Mouse (Mus musculus) intestine, embryonic 16.5 days (tissue): ENCODE results near the gene Prpf3. TPM values are rescaled to one million over a fixed set of nuclear protein-coding genes. Genes with fewer than 3 reads are reported as not detected.
"Not testable (repeated sequence)": the region's sequence is repeated elsewhere in the genome, so short reads cannot be mapped to it uniquely, and the experiment has no call there.

Experiments
- ATAC-seq: fragments of 200-750 bp; cut with Nextera tagmentation; 2 replicates; pipeline ENCODE4 v1.8.0; 2017; ENCODE audit warnings: moderate TSS enrichment, moderate library complexity
- H3K27ac ChIP-seq: fragments of 300-500 bp; sonication (generic); 2 replicates; pipeline ENCODE4 v1.5.1; 2014; ENCODE audit warnings: mild to moderate bottlenecking, low read length
- H3K27me3 ChIP-seq: fragments of 300-500 bp; sonication (generic); replicated peaks from 2 replicates; pipeline ENCODE4 v1.6.1; 2014; ENCODE audit warnings: low read length, control low read depth, mixed read lengths; ENCODE audit not compliant: control insufficient read depth, insufficient read depth
- H3K36me3 ChIP-seq: fragments of 300-500 bp; sonication (generic); 2 replicates; pipeline ENCODE4 v1.6.1; 2014; ENCODE audit warnings: low read length, control low read depth; ENCODE audit not compliant: control insufficient read depth, insufficient read depth
- H3K4me1 ChIP-seq: fragments of 300-500 bp; sonication (generic); 2 replicates; pipeline ENCODE4 v1.6.1; 2014; ENCODE audit warnings: low read length, control low read depth, mixed read lengths; ENCODE audit not compliant: control insufficient read depth, insufficient read depth
- H3K4me2 ChIP-seq: fragments of 300-500 bp; sonication (generic); 2 replicates; pipeline ENCODE4 v1.6.1; 2014; ENCODE audit warnings: low read depth, low read length, control low read depth
- H3K4me3 ChIP-seq: fragments of 300-500 bp; sonication (generic); 2 replicates; pipeline ENCODE4 v1.5.1; 2014; ENCODE audit warnings: mild to moderate bottlenecking, low read length
- H3K9ac ChIP-seq: fragments of 300-500 bp; sonication (generic); 2 replicates; pipeline ENCODE4 v1.6.1; 2014; ENCODE audit warnings: low read depth, low read length
- H3K9me3 ChIP-seq: fragments of 300-500 bp; sonication (generic); 2 replicates; pipeline ENCODE4 v1.6.1; 2016; ENCODE audit warnings: low read length, control low read depth; ENCODE audit not compliant: control insufficient read depth
- WGBS: fragments of 180-500 bp; shearing (Covaris S2); extraction: QIAGEN DNeasy Blood & Tissue Kit; methylation state at CpG from one replicate; pipeline ENCODE4 v1.1.7; 2014; 5-methylcytosine and 5-hydroxymethylcytosine counted together
- polyA plus RNA-seq: library from polyadenylated mRNA; unstranded; fragments of >200 nt; fragmentation: Nextera tagmentation; extraction: Ambion mirVana; gene quantifications from 2 replicates; pipeline ENCODE4 v1.2.1, GENCODE M21; 2015

The Prpf3 gene
- polyA plus RNA-seq, 1 experiment from 2014 or later, result 42.0 TPM

GRCm38 (mm10) chr3:95816681-95817080, 39.0 kb downstream of the Prpf3 start:
- no peaks in the 10 kb centered on the region for H3K27me3 ChIP-seq
- ATAC-seq, result no peak
- no peaks in the 10 kb centered on the region for H3K36me3 ChIP-seq
- WGBS, result 85% methylated on average over 3 of the region's 3 CpGs
- H3K4me3 ChIP-seq, result no peak overlapping the region
- H3K27ac ChIP-seq, result no peak overlapping the region
- H3K4me1 ChIP-seq, result peaks cover 6% of the 10 kb centered on the region
- H3K9me3 ChIP-seq, result no peaks in the 10 kb centered on the region
- no peak overlapping the region for H3K9ac ChIP-seq
- H3K4me2 ChIP-seq, result 0 out of 2 replicates have a peak overlapping the region, but pooled peaks have one; percentile 5

- H3K27ac ChIP-seq, result no peak overlapping the region
- no peaks in the 10 kb centered on the region for H3K27me3 ChIP-seq
- no peak overlapping the region for H3K4me3 ChIP-seq
- no peak overlapping the region for H3K9ac ChIP-seq
- H3K4me1 ChIP-seq, result no peaks in the 10 kb centered on the region
- 54% methylated on average over 2 of the region's 2 CpGs for WGBS
- no peak for ATAC-seq
- peaks cover 10% of the 10 kb centered on the region for H3K36me3 ChIP-seq
- no peaks in the 10 kb centered on the region for H3K9me3 ChIP-seq
- H3K4me2 ChIP-seq, result no peak overlapping the region
These were observed 47.3 kb downstream of the Prpf3 start for GRCm38 (mm10) chr3:95808384-95808783.

GRCm38 (mm10) chr3:95807630-95808029, 48.1 kb downstream of the Prpf3 start:
- not testable (repeated sequence) for H3K4me2 ChIP-seq, H3K4me3 ChIP-seq, H3K4me1 ChIP-seq, H3K27me3 ChIP-seq, H3K9ac ChIP-seq, H3K36me3 ChIP-seq, ATAC-seq, H3K9me3 ChIP-seq, H3K27ac ChIP-seq
- 98% methylated on average over 3 of the region's 6 CpGs for WGBS

GRCm38 (mm10) chr3:95806677-95807076, 49.0 kb downstream of the Prpf3 start:
- H3K4me3 ChIP-seq, result no peak overlapping the region
- no peaks in the 10 kb centered on the region for H3K4me1 ChIP-seq
- peaks cover 10% of the 10 kb centered on the region for H3K36me3 ChIP-seq
- no peak for ATAC-seq
- H3K27me3 ChIP-seq, result no peaks in the 10 kb centered on the region
- no peak overlapping the region for H3K9ac ChIP-seq
- no peaks in the 10 kb centered on the region for H3K9me3 ChIP-seq
- 55% methylated on average over 1 of the region's 1 CpGs for WGBS
- H3K27ac ChIP-seq, result no peak overlapping the region
- no peak overlapping the region for H3K4me2 ChIP-seq

DNA sequence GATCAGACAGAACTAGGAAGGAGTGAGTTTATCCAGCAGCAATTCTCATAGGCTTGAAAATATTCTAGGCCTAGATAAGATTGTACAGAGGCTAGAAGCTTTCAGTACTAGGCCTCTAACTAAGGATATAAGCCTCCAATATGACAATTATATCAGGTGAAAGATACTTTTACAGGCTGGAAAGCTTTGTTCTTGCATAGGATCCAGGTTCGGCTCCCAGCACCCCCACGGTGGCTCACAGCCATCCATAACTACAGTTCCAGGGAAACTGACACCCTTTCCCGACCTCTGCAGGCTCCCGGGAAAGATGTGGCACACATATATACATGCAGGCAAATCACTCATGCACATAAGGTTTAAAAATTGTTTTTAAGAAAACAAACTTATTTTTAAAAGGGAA, 51.8 kb downstream of the Prpf3 start:
- 94% methylated on average over 4 of the region's 4 CpGs for WGBS

GRCm38 (mm10) chr3:95798756-95799155, 56.9 kb downstream of the Prpf3 start:
- Histone ChIP-seq H3K4me2 (no peak overlapping the region), H3K9ac (no peak overlapping the region), H3K27me3 (no peaks in the 10 kb centered on the region), H3K27ac (no peak overlapping the region), H3K4me1 (no peaks in the 10 kb centered on the region; the same call in 1 of the 2 replicates), H3K4me3 (no peak overlapping the region), H3K36me3 (no peaks in the 10 kb centered on the region), H3K9me3 (no peaks in the 10 kb centered on the region)
- ATAC-seq, result no peak
- WGBS, result 85% methylated on average over 4 of the region's 4 CpGs

More for the DNA sequence above, 51.8 kb downstream of the Prpf3 start:
- Histone ChIP-seq H3K9ac (no peak overlapping the region), H3K9me3 (no peaks in the 10 kb centered on the region), H3K4me2 (no peak overlapping the region), H3K27ac (no peak overlapping the region), H3K36me3 (peaks cover 10% of the 10 kb centered on the region), H3K4me1 (no peaks in the 10 kb centered on the region), H3K4me3 (no peak overlapping the region), H3K27me3 (no peaks in the 10 kb centered on the region)
- ATAC-seq, result no peak

- H3K9me3 ChIP-seq, result no peaks in the 10 kb centered on the region
- no peak overlapping the region for H3K4me2 ChIP-seq
- WGBS, result 93% methylated on average over 1 of the region's 1 CpGs
- no peak overlapping the region for H3K4me3 ChIP-seq
- no peaks in the 10 kb centered on the region for H3K36me3 ChIP-seq
- ATAC-seq, result no peak
- no peak overlapping the region for H3K9ac ChIP-seq
- no peak overlapping the region for H3K27ac ChIP-seq
- H3K27me3 ChIP-seq, result no peaks in the 10 kb centered on the region
- H3K4me1 ChIP-seq, result no peaks in the 10 kb centered on the region; the same call in 1 of the 2 replicates
These were observed 61.4 kb downstream of the Prpf3 start for GRCm38 (mm10) chr3:95794299-95794698.

- Histone ChIP-seq H3K27ac (no peak overlapping the region), H3K4me1 (no peaks in the 10 kb centered on the region; the same call in 1 of the 2 replicates), H3K27me3 (no peaks in the 10 kb centered on the region), H3K36me3 (no peaks in the 10 kb centered on the region), H3K9me3 (no peaks in the 10 kb centered on the region), H3K4me3 (no peak overlapping the region), H3K9ac (no peak overlapping the region), H3K4me2 (no peak overlapping the region)
- 81% methylated on average over 2 of the region's 2 CpGs for WGBS
- ATAC-seq, result no peak
These were observed 62.0 kb downstream of the Prpf3 start for GRCm38 (mm10) chr3:95793662-95794061.

GRCm38 (mm10) chr3:95785501-95785900, 70.2 kb downstream of the Prpf3 start:
- peaks cover 19% of the 10 kb centered on the region for H3K36me3 ChIP-seq
- H3K9ac ChIP-seq, result no peak overlapping the region
- H3K27me3 ChIP-seq, result no peaks in the 10 kb centered on the region
- H3K4me1 ChIP-seq, result no peaks in the 10 kb centered on the region
- H3K27ac ChIP-seq, result no peak overlapping the region
- 91% methylated on average over 4 of the region's 4 CpGs for WGBS
- H3K4me2 ChIP-seq, result no peak overlapping the region
- no peak overlapping the region for H3K4me3 ChIP-seq
- H3K9me3 ChIP-seq, result no peaks in the 10 kb centered on the region
- ATAC-seq, result no peak
